Mouse (Mus musculus): ENCODE measurements around the gene Fabp6.

GRCm38 (mm10) chr11:43552675-43553074, 48.7 kb downstream of the Fabp6 start:
- TF ChIP-seq CTCF (IDR thresholded peaks at IDR 0.05; ENCODE audit: borderline replicate concordance, extremely low read depth, insufficient read depth, insufficient read length) (no peak), POLR2A (IDR thresholded peaks at IDR 0.05; ENCODE audit: borderline replicate concordance, extremely low read depth, insufficient read depth, insufficient read length, poor library complexity, severe bottlenecking) (no peak)
